Mouse (Mus musculus) liver, embryonic 14.5 days (tissue): ENCODE data around the gene Ctnna2.

ENCODE experiments used
- CTCF ChIP-seq: IDR thresholded peaks from 2 replicates; pipeline ENCODE4 v1.5.1; 2016; ENCODE audit warnings: antibody characterized with exemption, low read depth, control low read depth
- EP300 ChIP-seq: IDR thresholded peaks from 2 replicates; pipeline ENCODE4 v1.6.1; 2016; ENCODE audit warnings: antibody characterized with exemption, low read depth

DNA sequence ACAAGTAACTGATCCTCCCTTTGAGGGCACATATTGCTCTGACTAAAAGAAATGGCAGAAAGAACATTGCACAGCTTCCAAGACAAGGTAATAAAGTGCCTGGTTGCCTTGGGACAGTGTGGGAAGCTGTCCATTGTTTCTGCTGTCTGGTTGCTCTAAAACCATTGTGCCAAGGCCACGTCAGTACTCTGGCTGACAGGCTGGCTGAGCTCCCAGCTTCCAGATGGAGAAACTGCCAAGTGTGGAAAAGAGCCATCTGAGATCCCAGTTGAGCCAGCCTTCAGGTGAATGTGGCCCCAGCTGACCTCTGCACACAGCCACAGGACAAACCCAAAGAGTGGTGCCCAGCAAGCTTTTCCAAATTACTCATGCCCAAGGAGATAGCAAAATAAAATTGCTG is 504.1 kb downstream of the Ctnna2 start:
- TF ChIP-seq CTCF (no peak), EP300 (no peak)
